ENCODE assay signal across 13 mouse cellular contexts in the genomic region with DNA sequence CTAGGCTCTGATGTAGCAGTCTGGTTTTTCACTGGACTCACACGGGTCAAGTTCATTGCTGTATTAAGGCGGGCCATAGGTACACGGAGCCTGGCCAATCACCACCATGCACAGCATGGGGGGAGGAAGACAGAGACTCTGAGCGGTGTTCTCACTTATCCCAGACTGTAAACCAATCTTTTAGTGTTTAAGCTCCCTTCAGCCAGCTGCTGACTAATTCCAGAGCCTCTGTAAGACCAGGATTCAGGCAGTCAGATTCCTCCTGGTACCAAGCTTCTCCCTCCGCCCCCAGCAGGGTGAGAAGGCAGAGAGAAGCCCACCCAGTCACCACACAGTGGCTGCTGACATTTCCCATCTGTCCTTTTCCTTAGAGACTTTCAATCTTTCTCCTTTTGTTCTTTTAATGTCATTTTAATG. TPM values are rescaled to one million over a fixed set of nuclear protein-coding genes. Genes with fewer than 3 reads are reported as not detected.
A peak's percentile ranks its signal among the peaks of the same experiment; 100 is the strongest.
DNase-seq lines count a peak whose midpoint lies in the region; ATAC-seq and TF ChIP-seq lines count a peak whose summit lies in the region.
"Had no signal": no experiment of that assay in that cellular context is flagged by ENCODE, and none has a peak within 500 bp of the region (broad histone marks: within the 10 kb centered on the region; RNA-seq: fewer than 3 reads in every experiment).

No protein-coding gene starts in this region.

- 35% methylated on average over 5 of the region's 5 CpGs for WGBS in embryonic facial prominence, embryonic 12.5 days
- 30% methylated on average over 5 of the region's 5 CpGs for WGBS in limb, embryonic 13.5 days

- H3K4me3 ChIP-seq in layer of hippocampus, adult 2 months, result no peak overlapping the region
- H3K4me3 ChIP-seq in embryonic facial prominence, embryonic 12.5 days, result no peak overlapping the region
- no peak overlapping the region for H3K4me3 ChIP-seq in limb, embryonic 13.5 days
- H3K4me3 ChIP-seq: liver, embryonic 15.5 days had no signal

- 0 out of 2 replicates have a peak, but pooled peaks have one; percentile 62 for ATAC-seq in embryonic facial prominence, embryonic 12.5 days (ENCODE audit: insufficient number of reproducible peaks, insufficient read depth, low FRiP score, low TSS enrichment)
- peak; percentile 79 for ATAC-seq in limb, embryonic 13.5 days (ENCODE audit: low FRiP score, low read depth)
- ATAC-seq: inflammation-experienced regulatory T-cells, adult 6 months had no signal

- H3K4me1 ChIP-seq in embryonic facial prominence, embryonic 12.5 days, result no peaks in the 10 kb centered on the region
- H3K4me1 ChIP-seq in limb, embryonic 13.5 days, result peaks cover 4% of the 10 kb centered on the region; the same call in 1 of the 2 replicates
- H3K4me1 ChIP-seq: liver, embryonic 15.5 days had no signal

- H3K9me3 ChIP-seq in embryonic facial prominence, embryonic 12.5 days, result no peaks in the 10 kb centered on the region
- no peaks in the 10 kb centered on the region for H3K9me3 ChIP-seq in limb, embryonic 13.5 days
- H3K9me3 ChIP-seq: liver, embryonic 15.5 days had no signal

- no peaks in the 10 kb centered on the region for H3K36me3 ChIP-seq in embryonic facial prominence, embryonic 12.5 days
- H3K36me3 ChIP-seq in limb, embryonic 13.5 days, result no peaks in the 10 kb centered on the region
- H3K36me3 ChIP-seq: liver, embryonic 15.5 days had no signal

- H3K27me3 ChIP-seq in embryonic facial prominence, embryonic 12.5 days, result no peaks in the 10 kb centered on the region
- 0 out of 2 replicates have a peak, but pooled peaks cover 3% of the 10 kb centered on the region for H3K27me3 ChIP-seq in limb, embryonic 13.5 days
- H3K27me3 ChIP-seq: CH12.LX; liver, embryonic 15.5 days had no signal

- TF ChIP-seq CTCF in layer of hippocampus, adult 2 months (conservative IDR thresholded peaks at IDR 0.05), result no peak

- H3K4me2 ChIP-seq in embryonic facial prominence, embryonic 12.5 days (replicated peaks), result no peak overlapping the region
- H3K4me2 ChIP-seq in limb, embryonic 13.5 days (replicated peaks), result no peak overlapping the region; the same call in 1 of the 2 replicates
- H3K4me2 ChIP-seq: heart, embryonic 11.5 days; liver, embryonic 15.5 days had no signal

- H3K9ac ChIP-seq in embryonic facial prominence, embryonic 12.5 days, result no peak overlapping the region
- no peak overlapping the region for H3K9ac ChIP-seq in limb, embryonic 13.5 days
- H3K9ac ChIP-seq: liver, embryonic 15.5 days had no signal

- H3K27ac ChIP-seq in layer of hippocampus, adult 2 months, result peak overlapping the region; percentile 46
- 0 out of 2 replicates have a peak overlapping the region, but pooled peaks have one; percentile 46 for H3K27ac ChIP-seq in embryonic facial prominence, embryonic 12.5 days
- no peak overlapping the region for H3K27ac ChIP-seq in limb, embryonic 13.5 days
- H3K27ac ChIP-seq: liver, embryonic 15.5 days had no signal

- no peak for DNase-seq in layer of hippocampus, adult 2 months (ENCODE audit: low spot score in 2 of 2)
- no peak for DNase-seq in layer of hippocampus, postnatal 14 days (ENCODE audit: low spot score in 2 of 2)
- peak; percentile 69 for DNase-seq in ZHBTc4 (ENCODE audit: low read depth, low spot score)
- DNase-seq in adrenal gland, adult 2 months, result no peak
- no peak for DNase-seq in cerebellum, adult 11-12 months
- no peak for DNase-seq in urinary bladder, postnatal 36 days (ENCODE audit: low spot score in 2 of 2)
- DNase-seq: layer of hippocampus, postnatal 36 days had no signal

RNA-seq across cellular contexts. Expression of gene Nsmce3, which starts 22.9 kb away (rescaled TPM):
- 10 to 100 TPM; 16.8 to 19.0 TPM for total RNA-seq in layer of hippocampus, adult 2 months (2021)
- 10 to 100 TPM; 18.1 to 20.7 TPM for total RNA-seq in layer of hippocampus, postnatal 14 days (2021)
- 13.3 and 13.4 TPM in 2 replicates for polyA plus RNA-seq in embryonic facial prominence, embryonic 12.5 days (2016; fragmentation: Nextera tagmentation; extraction: Ambion mirVana)
- 10.7 and 11.5 TPM in 2 replicates for polyA plus RNA-seq in limb, embryonic 13.5 days (2015; fragmentation: Nextera tagmentation; extraction: Ambion mirVana)
- 1 to 10 TPM; 6.4 to 9.7 TPM for total RNA-seq in adrenal gland, adult 2 months (2021)
- polyA plus RNA-seq in adrenal gland, adult 2 months (2012; rRNA removed), result 7.1 and 8.6 TPM in 2 replicates
